Mouse (Mus musculus) granulocyte monocyte progenitor cell, adult 5-6 weeks (primary cell): Measurements from ENCODE around the gene Mrnip. TPM values are rescaled to one million over a fixed set of nuclear protein-coding genes. Genes with fewer than 3 reads are reported as not detected.

Source experiments
- ATAC-seq: replicated peaks from 2 replicates; pipeline ENCODE4 v1.8.0; 2016; ENCODE audit warnings: mild to moderate bottlenecking, moderate TSS enrichment, inconsistent platforms; ENCODE audit not compliant: poor library complexity, severe bottlenecking
- total RNA-seq, 2 experiments: library from RNA; stranded (forward) in 1 of 2; stranded (reverse) in 1 of 2; fragments of 200-712, 200-1000 nt in 1 of 2; fragments of >200 nt in 1 of 2; fragmentation: Nextera tagmentation in 1 of 2; gene quantifications; 2 replicates each; pipeline ENCODE4 v1.2.3; 2014 to 2017

The Mrnip gene
- total RNA-seq, 2 experiments from 2014 or later, result 18.4 to 22.0 TPM

GRCm38 (mm10) chr11:50198916-50199315 is 24.7 kb downstream of the Mrnip start:
- no peak for ATAC-seq

- peak; percentile 81 for ATAC-seq
Observed at GRCm38 (mm10) chr11:50200613-50201012, 26.4 kb downstream of the Mrnip start.

- no peak for ATAC-seq
Observed at GRCm38 (mm10) chr11:50201590-50201989, 27.3 kb downstream of the Mrnip start.

- no peak for ATAC-seq
Observed at GRCm38 (mm10) chr11:50203302-50203827, 29.1 kb downstream of the Mrnip start.

- no peak for ATAC-seq
Observed at GRCm38 (mm10) chr11:50205434-50205833, 31.2 kb downstream of the Mrnip start.

GRCm38 (mm10) chr11:50206037-50206436 is 31.8 kb downstream of the Mrnip start:
- ATAC-seq, result no peak

- no peak for ATAC-seq
Observed at GRCm38 (mm10) chr11:50207344-50207743, 33.1 kb downstream of the Mrnip start.

- no peak for ATAC-seq
Observed at GRCm38 (mm10) chr11:50208039-50208438, 33.8 kb downstream of the Mrnip start.

GRCm38 (mm10) chr11:50210101-50210504 is 35.9 kb downstream of the Mrnip start:
- ATAC-seq, result peak; percentile 81

- ATAC-seq, result peak; percentile 49
Observed at GRCm38 (mm10) chr11:50210505-50211151, 36.4 kb downstream of the Mrnip start, which contains the start of the genes Sqstm1 and Mgat4b. Sqstm1 (minus strand) TSS chr11:50210827. Mgat4b (plus strand) TSS chr11:50210890.

GRCm38 (mm10) chr11:50211322-50212059 is 37.2 kb downstream of the Mrnip start:
- ATAC-seq, result no peak

- ATAC-seq, result no peak
Observed at GRCm38 (mm10) chr11:50212060-50212739, 38.0 kb downstream of the Mrnip start.

- peak; percentile 29 for ATAC-seq
Observed at GRCm38 (mm10) chr11:50212848-50213758, 38.9 kb downstream of the Mrnip start.

- ATAC-seq, result no peak
Observed at GRCm38 (mm10) chr11:50214631-50215030, 40.4 kb downstream of the Mrnip start.

GRCm38 (mm10) chr11:50215633-50216032 is 41.4 kb downstream of the Mrnip start:
- ATAC-seq, result no peak

- peak; percentile 44; the same call in 1 of the 2 replicates for ATAC-seq
Observed at GRCm38 (mm10) chr11:50216724-50217366, 42.6 kb downstream of the Mrnip start.

GRCm38 (mm10) chr11:50217811-50218210 is 43.6 kb downstream of the Mrnip start:
- no peak for ATAC-seq

- ATAC-seq, result no peak
Observed at GRCm38 (mm10) chr11:50219833-50220232, 45.6 kb downstream of the Mrnip start.

GRCm38 (mm10) chr11:50222559-50223276 is 48.5 kb downstream of the Mrnip start:
- ATAC-seq, result no peak
